Mouse (Mus musculus) cerebellum, adult (tissue): Measurements from ENCODE around the gene Pcolce.
A peak's percentile ranks its signal among the peaks of the same experiment; 100 is the strongest.

Source experiments
- ATAC-seq: cut with Nextera tagmentation; 2 replicates; pipeline ENCODE4 v1.9.2; 2017; ENCODE audit warnings: mild to moderate bottlenecking, moderate library complexity, mixed read lengths; ENCODE audit not compliant: insufficient number of reproducible peaks, low FRiP score, low TSS enrichment

Gene Pcolce

GRCm38 (mm10) chr5:137598100-137598826 is 15.3 kb downstream of the Pcolce start:
- ATAC-seq: no peak

- no peak for ATAC-seq
Observed at GRCm38 (mm10) chr5:137597625-137598024, 16.0 kb downstream of the Pcolce start.

DNA sequence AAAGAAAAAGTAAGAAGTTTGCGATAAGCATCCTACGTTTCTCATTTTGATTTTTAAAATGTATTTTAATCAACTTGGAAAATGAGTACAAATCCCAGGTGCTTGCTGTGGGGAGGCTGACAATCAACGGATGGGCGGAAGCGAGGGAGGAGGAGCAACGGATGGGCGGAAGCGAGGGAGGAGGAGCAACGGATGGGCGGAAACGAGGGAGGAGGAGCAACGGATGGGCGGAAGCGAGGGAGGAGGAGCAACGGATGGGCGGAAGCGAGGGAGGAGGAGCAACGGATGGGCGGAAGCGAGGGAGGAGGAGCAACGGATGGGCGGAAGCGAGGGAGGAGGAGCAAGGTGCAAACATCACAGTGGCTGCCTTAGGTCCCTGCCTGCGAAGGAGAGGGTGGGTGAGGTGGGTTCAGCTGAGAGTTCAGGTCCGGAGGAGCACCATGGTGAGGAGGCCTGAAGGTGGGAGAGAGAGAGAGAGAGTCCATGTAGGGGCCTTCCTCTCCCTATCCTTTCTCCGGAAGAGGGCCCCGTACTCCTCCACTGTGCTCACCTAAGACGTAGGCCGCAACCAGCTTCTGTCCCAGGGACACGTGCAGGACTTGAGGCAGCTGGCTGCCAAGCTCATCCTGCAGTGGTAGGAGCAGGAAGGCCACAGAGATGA is 16.9 kb downstream of the Pcolce start:
- ATAC-seq: no peak

GRCm38 (mm10) chr5:137595921-137596320 is 17.7 kb downstream of the Pcolce start:
- ATAC-seq: no peak

DNA sequence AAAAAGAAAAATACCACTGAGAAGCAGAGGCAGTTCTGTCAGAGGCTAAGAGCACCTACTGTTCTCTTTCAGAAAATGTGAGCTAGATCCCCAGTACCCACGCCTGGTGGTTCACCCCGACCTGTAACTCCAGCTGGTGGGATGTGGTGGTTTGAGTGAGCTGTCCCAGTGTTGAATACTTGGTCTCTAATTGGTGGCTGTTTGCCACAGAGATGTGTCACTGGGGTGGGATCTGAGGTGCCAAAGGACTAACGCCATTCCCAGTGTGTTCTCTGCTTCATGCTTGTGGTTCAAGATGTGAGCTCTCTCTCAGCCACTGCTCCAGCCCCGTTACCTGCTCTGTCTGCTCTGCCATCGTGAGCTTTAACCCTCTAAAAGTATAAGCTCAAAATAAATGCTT is 23.1 kb downstream of the Pcolce start:
- no peak for ATAC-seq

DNA sequence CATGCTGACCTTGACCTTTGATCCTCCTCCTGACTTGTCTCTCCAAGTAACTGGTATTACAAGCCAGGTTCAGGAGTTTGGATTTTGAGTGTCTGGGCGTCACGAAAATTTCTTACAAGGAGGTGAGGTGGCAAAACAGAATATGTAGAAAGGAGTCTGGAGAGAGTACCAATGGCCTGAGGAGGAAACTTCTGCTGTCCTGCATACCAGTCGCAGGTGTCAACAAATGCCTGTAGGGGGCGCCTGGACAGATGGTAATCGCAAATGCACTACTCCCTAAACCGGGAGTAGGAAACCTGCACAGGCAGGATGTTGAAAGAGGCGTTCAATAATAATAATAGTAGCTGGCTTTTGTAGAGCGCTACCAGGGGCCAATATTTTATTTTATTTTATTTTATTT is 28.6 kb downstream of the Pcolce start:
- no peak for ATAC-seq

- ATAC-seq: no peak
Observed at GRCm38 (mm10) chr5:137583670-137584169, 29.9 kb downstream of the Pcolce start.

- ATAC-seq: no peak
Observed at GRCm38 (mm10) chr5:137582702-137583101, 30.9 kb downstream of the Pcolce start.

GRCm38 (mm10) chr5:137580246-137580645 is 33.3 kb downstream of the Pcolce start:
- no peak for ATAC-seq

GRCm38 (mm10) chr5:137574470-137574901 is 39.1 kb downstream of the Pcolce start:
- peak; percentile 86; the same call in 1 of the 2 replicates for ATAC-seq

DNA sequence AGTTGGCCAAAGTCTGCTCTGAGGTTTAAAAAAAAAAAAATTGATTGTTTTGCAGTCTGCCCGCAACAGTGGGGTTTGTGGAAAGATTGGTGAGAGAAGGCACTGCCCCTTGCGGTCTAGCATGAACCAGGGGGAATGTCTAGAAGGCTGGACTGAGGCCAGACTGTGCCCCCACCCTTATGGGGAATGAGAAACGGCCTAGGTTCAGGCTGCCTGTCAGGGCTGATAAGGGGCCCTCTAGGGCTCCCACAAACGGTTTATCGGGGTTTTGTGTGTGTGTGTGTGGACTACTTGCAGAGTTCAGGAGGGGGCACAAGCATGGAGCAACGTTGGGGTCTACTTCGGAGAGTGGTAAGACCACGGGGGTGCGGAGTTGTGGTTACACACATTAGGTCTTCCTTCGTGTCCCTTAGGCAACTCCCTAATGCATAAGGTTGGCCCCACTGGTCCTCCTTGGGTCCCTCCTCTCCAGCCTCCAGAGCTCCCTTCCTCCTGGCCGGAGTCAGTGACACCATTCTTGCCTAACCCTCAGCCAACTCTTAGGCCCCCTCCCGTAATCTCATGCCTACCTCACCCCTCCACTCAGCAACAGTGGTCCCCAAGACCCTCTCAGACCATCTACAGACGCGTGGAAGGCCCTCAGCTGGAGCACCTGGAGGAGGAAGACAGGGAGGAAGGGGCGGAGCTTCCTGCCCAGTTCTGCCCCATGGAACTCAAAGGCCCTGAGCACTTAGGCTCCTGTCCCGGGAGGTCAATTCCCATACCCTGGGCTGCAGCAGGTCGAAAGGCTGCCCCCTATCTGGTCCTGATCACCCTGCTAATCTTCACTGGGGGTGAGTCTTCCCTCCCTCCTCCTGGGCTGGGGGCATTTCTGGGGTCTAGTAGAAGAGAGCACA is 42.6 kb downstream of the Pcolce start:
- no peak for ATAC-seq

- ATAC-seq: no peak
Observed at GRCm38 (mm10) chr5:137570181-137570580, 43.4 kb downstream of the Pcolce start.

GRCm38 (mm10) chr5:137569665-137570064 is 43.9 kb downstream of the Pcolce start, which contains the start of gene Tfr2:
TSS of gene Tfr2 (plus strand) at chr5:137569840.
- no peak for ATAC-seq

DNA sequence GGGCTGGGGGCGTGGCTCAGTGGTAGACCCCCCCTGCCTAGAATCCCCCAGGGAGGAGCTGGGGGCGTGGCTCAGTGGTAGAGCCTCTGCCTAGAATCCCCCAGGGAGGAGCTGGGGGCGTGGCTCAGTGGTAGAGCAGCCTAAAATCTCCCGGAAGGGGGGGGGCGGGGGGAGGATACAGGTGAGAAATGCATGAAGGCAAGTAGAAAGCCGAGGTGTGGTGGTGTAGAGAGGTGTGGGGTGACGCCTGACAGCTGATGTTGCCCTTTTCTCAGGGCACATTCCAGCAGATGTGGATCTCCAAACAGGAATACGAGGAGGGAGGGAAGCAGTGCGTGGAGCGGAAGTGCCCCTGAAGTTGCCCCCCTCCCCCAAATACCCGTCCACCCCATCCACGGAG is 44.6 kb downstream of the Pcolce start:
- no peak for ATAC-seq

GRCm38 (mm10) chr5:137568223-137568798 is 45.3 kb downstream of the Pcolce start:
- ATAC-seq: no peak

DNA sequence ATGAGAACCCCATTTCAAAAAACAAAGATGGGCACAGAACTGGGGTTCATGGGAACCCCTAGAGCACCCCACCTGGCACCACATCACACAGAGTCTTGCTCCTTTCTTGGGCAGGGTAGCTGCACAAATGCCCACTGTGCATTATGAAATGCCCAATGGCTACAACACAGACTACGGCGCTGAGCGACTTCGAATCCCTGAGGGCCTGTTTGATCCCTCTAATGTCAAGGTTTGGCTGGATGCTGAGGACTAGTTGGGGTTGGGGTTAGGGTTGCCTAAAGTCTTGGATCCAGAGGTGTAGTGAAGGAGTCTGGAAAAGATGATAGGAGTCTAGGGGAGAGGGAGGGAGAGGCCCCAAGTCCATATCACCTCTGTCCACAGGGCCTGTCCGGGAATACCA is 47.2 kb downstream of the Pcolce start:
- no peak for ATAC-seq

DNA sequence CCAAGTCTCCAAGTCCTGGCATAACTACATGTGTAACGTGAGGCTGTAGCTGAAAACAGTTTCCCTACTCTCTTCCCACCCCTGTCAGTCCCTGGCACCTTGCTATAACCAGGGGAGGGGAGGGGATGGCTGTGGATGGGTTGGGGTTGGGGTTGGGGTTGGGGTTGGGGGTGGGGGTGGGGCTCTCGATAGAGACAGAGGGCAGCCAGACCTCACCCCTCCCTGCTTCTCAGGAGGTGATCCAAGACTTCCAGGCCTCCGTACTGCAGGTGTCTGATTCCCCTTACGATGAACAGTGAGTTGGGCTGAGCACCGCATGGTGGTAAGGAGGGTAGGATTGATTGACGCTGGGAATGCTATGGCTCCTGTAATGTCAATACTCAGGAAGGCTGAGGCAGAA is 47.8 kb downstream of the Pcolce start:
- no peak for ATAC-seq

DNA sequence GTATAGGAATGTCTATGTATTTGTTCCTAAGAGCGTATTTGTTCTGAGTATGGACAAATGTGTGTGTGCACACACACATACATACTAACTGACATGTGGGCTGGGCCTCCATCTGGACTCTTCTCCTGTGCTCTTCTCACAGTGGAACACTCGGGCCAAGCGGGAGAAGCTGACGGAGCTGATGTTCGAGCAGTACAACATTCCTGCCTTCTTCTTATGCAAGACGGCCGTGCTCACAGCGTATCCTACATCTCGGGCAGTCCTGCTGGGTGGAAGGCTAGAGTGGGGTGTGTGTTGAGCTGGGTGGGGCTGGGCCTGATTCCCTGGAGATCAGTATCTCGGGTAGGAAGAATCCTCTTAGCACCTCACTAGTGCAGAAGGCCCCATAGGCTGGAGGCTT is 50.6 kb downstream of the Pcolce start:
- ATAC-seq: no peak

DNA sequence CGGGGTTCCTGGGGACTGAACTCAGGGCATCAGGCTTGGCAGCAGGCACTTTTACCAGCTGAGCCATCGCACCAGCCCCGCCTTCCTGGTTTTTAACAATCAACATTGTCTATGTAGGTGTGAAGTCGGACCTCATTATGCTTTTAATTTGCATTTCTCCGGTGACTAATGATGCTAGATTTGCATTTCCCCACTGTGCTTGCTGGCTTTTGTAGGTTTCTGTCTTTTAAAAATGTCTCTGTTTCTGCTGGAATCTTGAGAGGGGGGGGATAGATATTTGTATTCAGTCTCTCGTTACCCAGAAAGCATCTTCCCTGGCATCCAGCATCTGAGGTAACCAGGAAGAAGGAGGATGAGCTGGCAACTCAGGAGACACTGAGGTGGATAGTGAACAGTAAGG is 52.0 kb downstream of the Pcolce start:
- ATAC-seq: no peak
